Mouse (Mus musculus) limb, embryonic 10.5 days (tissue): ENCODE results near the gene Slc8a3. TPM values are rescaled to one million over a fixed set of nuclear protein-coding genes. Genes with fewer than 3 reads are reported as not detected.

Experiments
- DNase-seq: peaks from one replicate; pipeline ENCODE4 v3.0.0-alpha.2; 2017; ENCODE audit warnings: low spot score
- H3K27ac ChIP-seq: fragments of 300-500 bp; sonication (generic); 2 replicates; pipeline ENCODE4 v1.5.1; 2016; ENCODE audit warnings: mild to moderate bottlenecking
- H3K27me3 ChIP-seq: fragments of 300-500 bp; sonication (generic); 2 replicates; pipeline ENCODE4 v1.6.1; 2016; ENCODE audit warnings: low read depth, mild to moderate bottlenecking; ENCODE audit not compliant: poor library complexity, severe bottlenecking
- H3K36me3 ChIP-seq: fragments of 300-500 bp; sonication (generic); 2 replicates; pipeline ENCODE4 v1.6.1; 2016; ENCODE audit warnings: mild to moderate bottlenecking, moderate library complexity
- H3K4me1 ChIP-seq: fragments of 300-500 bp; sonication (generic); 2 replicates; pipeline ENCODE4 v1.6.1; 2016
- H3K4me3 ChIP-seq: fragments of 300-500 bp; sonication (generic); 2 replicates; pipeline ENCODE4 v1.5.1; 2016; ENCODE audit warnings: mild to moderate bottlenecking, moderate library complexity
- H3K9me3 ChIP-seq: fragments of 300-500 bp; sonication (generic); replicated peaks from 2 replicates; pipeline ENCODE4 v1.6.1; 2016; ENCODE audit warnings: mild to moderate bottlenecking
- WGBS: fragments of 180-500 bp; shearing (Covaris S2); methylation state at CpG from one replicate; pipeline ENCODE4 v1.1.7; 2016; 5-methylcytosine and 5-hydroxymethylcytosine counted together
- polyA plus RNA-seq: library from polyadenylated mRNA; unstranded; fragments of >200 nt; fragmentation: Nextera tagmentation; extraction: Ambion mirVana; gene quantifications from 2 replicates; pipeline ENCODE4 v1.2.1, GENCODE M21; 2016

Gene Slc8a3
- polyA plus RNA-seq, 1 experiment from 2014 or later = 0.75 TPM

- peaks cover 37% of the 10 kb centered on the region for H3K36me3 ChIP-seq
- WGBS = 93% methylated on average over 7 of the region's 7 CpGs
- peaks cover 12% of the 10 kb centered on the region for H3K27me3 ChIP-seq
- H3K4me1 ChIP-seq = peaks cover 21% of the 10 kb centered on the region
- no peak overlapping the region for H3K27ac ChIP-seq
- H3K4me3 ChIP-seq = no peak overlapping the region
- H3K9me3 ChIP-seq = no peaks in the 10 kb centered on the region
- DNase-seq = no peak
Observed at GRCm38 (mm10) chr12:81168031-81168430, 164.9 kb downstream of the Slc8a3 start.

- H3K4me1 ChIP-seq = peaks cover 21% of the 10 kb centered on the region
- H3K9me3 ChIP-seq = no peaks in the 10 kb centered on the region
- peaks cover 29% of the 10 kb centered on the region for H3K36me3 ChIP-seq
- peak overlapping the region; percentile 32 for H3K27ac ChIP-seq
- DNase-seq = no peak
- WGBS = 43% methylated on average over 9 of the region's 9 CpGs
- peaks cover 12% of the 10 kb centered on the region for H3K27me3 ChIP-seq
- no peak overlapping the region for H3K4me3 ChIP-seq
Observed at GRCm38 (mm10) chr12:81167142-81167541, 165.8 kb downstream of the Slc8a3 start.

GRCm38 (mm10) chr12:81166615-81167014 is 166.4 kb downstream of the Slc8a3 start:
- no peak for DNase-seq
- peaks cover 12% of the 10 kb centered on the region for H3K27me3 ChIP-seq
- WGBS = 57% methylated on average over 8 of the region's 8 CpGs
- peaks cover 24% of the 10 kb centered on the region for H3K36me3 ChIP-seq
- H3K4me1 ChIP-seq = peaks cover 21% of the 10 kb centered on the region
- H3K9me3 ChIP-seq = no peaks in the 10 kb centered on the region
- H3K4me3 ChIP-seq = no peak overlapping the region
- H3K27ac ChIP-seq = peak overlapping the region; percentile 61

- Histone ChIP-seq H3K4me1 (peaks cover 21% of the 10 kb centered on the region), H3K36me3 (peaks cover 24% of the 10 kb centered on the region), H3K4me3 (peak overlapping the region; percentile 21), H3K9me3 (no peaks in the 10 kb centered on the region), H3K27ac (peak overlapping the region; percentile 61), H3K27me3 (peaks cover 12% of the 10 kb centered on the region)
- peak; percentile 62 for DNase-seq
- WGBS = 8% methylated on average over 10 of the region's 10 CpGs
Observed at GRCm38 (mm10) chr12:81166092-81166491, 166.9 kb downstream of the Slc8a3 start.

GRCm38 (mm10) chr12:81163566-81163965 is 169.4 kb downstream of the Slc8a3 start:
- H3K27ac ChIP-seq = no peak overlapping the region
- WGBS = 86% methylated on average over 3 of the region's 3 CpGs
- DNase-seq = no peak

GRCm38 (mm10) chr12:81163131-81163530 is 169.8 kb downstream of the Slc8a3 start:
- H3K27ac ChIP-seq = no peak overlapping the region
- peaks cover 14% of the 10 kb centered on the region; the same call in 1 of the 2 replicates for H3K36me3 ChIP-seq
- H3K9me3 ChIP-seq = no peaks in the 10 kb centered on the region
- no peak overlapping the region for H3K4me3 ChIP-seq
- no peak for DNase-seq
- H3K4me1 ChIP-seq = peaks cover 31% of the 10 kb centered on the region
- H3K27me3 ChIP-seq = peaks cover 9% of the 10 kb centered on the region
- WGBS = 87% methylated on average over 3 of the region's 3 CpGs

More at GRCm38 (mm10) chr12:81163566-81163965, 169.4 kb downstream of the Slc8a3 start:
- Histone ChIP-seq H3K4me3 (no peak overlapping the region), H3K36me3 (peaks cover 14% of the 10 kb centered on the region; the same call in 1 of the 2 replicates), H3K27me3 (peaks cover 12% of the 10 kb centered on the region), H3K9me3 (no peaks in the 10 kb centered on the region), H3K4me1 (peaks cover 31% of the 10 kb centered on the region)

GRCm38 (mm10) chr12:81161282-81161681 is 171.7 kb downstream of the Slc8a3 start:
- no peaks in the 10 kb centered on the region for H3K9me3 ChIP-seq
- no peak overlapping the region for H3K27ac ChIP-seq
- peaks cover 20% of the 10 kb centered on the region; the same call in 1 of the 2 replicates for H3K36me3 ChIP-seq
- H3K27me3 ChIP-seq = no peaks in the 10 kb centered on the region
- no peak overlapping the region for H3K4me3 ChIP-seq
- H3K4me1 ChIP-seq = peaks cover 19% of the 10 kb centered on the region
- DNase-seq = no peak
- WGBS = 83% methylated on average over 2 of the region's 2 CpGs

GRCm38 (mm10) chr12:81160831-81161230 is 172.1 kb downstream of the Slc8a3 start:
- DNase-seq = no peak
- no peak overlapping the region for H3K27ac ChIP-seq
- peaks cover 14% of the 10 kb centered on the region for H3K4me1 ChIP-seq
- WGBS = 64% methylated on average over 5 of the region's 5 CpGs
- H3K4me3 ChIP-seq = no peak overlapping the region
- peaks cover 22% of the 10 kb centered on the region; the same call in 1 of the 2 replicates for H3K36me3 ChIP-seq
- H3K9me3 ChIP-seq = no peaks in the 10 kb centered on the region
- no peaks in the 10 kb centered on the region for H3K27me3 ChIP-seq

GRCm38 (mm10) chr12:81160425-81160824 is 172.6 kb downstream of the Slc8a3 start:
- no peaks in the 10 kb centered on the region for H3K9me3 ChIP-seq
- H3K4me3 ChIP-seq = no peak overlapping the region
- no peak overlapping the region for H3K27ac ChIP-seq
- H3K4me1 ChIP-seq = peaks cover 10% of the 10 kb centered on the region
- H3K36me3 ChIP-seq = peaks cover 24% of the 10 kb centered on the region; the same call in 1 of the 2 replicates
- DNase-seq = no peak
- 47% methylated on average over 3 of the region's 3 CpGs for WGBS
- no peaks in the 10 kb centered on the region for H3K27me3 ChIP-seq

GRCm38 (mm10) chr12:81159947-81160346 is 173.0 kb downstream of the Slc8a3 start:
- WGBS = 60% methylated on average over 2 of the region's 2 CpGs

GRCm38 (mm10) chr12:81156841-81157240 is 176.1 kb downstream of the Slc8a3 start:
- 82% methylated on average over 8 of the region's 8 CpGs for WGBS
- H3K4me1 ChIP-seq = peaks cover 9% of the 10 kb centered on the region
- no peak overlapping the region for H3K4me3 ChIP-seq
- no peak overlapping the region for H3K27ac ChIP-seq
- peaks cover 35% of the 10 kb centered on the region for H3K36me3 ChIP-seq
- H3K9me3 ChIP-seq = no peaks in the 10 kb centered on the region
- DNase-seq = no peak
- H3K27me3 ChIP-seq = no peaks in the 10 kb centered on the region

More at GRCm38 (mm10) chr12:81159947-81160346, 173.0 kb downstream of the Slc8a3 start:
- Histone ChIP-seq H3K27ac (no peak overlapping the region), H3K4me1 (peaks cover 9% of the 10 kb centered on the region), H3K9me3 (no peaks in the 10 kb centered on the region), H3K36me3 (peaks cover 24% of the 10 kb centered on the region; the same call in 1 of the 2 replicates), H3K4me3 (no peak overlapping the region), H3K27me3 (no peaks in the 10 kb centered on the region)
- DNase-seq = no peak

GRCm38 (mm10) chr12:81155675-81156074 is 177.3 kb downstream of the Slc8a3 start:
- no peaks in the 10 kb centered on the region for H3K9me3 ChIP-seq
- 92% methylated on average over 6 of the region's 6 CpGs for WGBS
- H3K27ac ChIP-seq = no peak overlapping the region
- H3K27me3 ChIP-seq = no peaks in the 10 kb centered on the region
- H3K36me3 ChIP-seq = peaks cover 35% of the 10 kb centered on the region
- no peak overlapping the region for H3K4me3 ChIP-seq
- peaks cover 8% of the 10 kb centered on the region for H3K4me1 ChIP-seq
- no peak for DNase-seq

- Histone ChIP-seq H3K9me3 (no peaks in the 10 kb centered on the region), H3K27me3 (no peaks in the 10 kb centered on the region), H3K4me3 (no peak overlapping the region), H3K27ac (no peak overlapping the region), H3K4me1 (no peaks in the 10 kb centered on the region), H3K36me3 (peaks cover 27% of the 10 kb centered on the region)
- WGBS = 74% methylated on average over 2 of the region's 2 CpGs
- DNase-seq = no peak
Observed at GRCm38 (mm10) chr12:81152082-81152481, 180.9 kb downstream of the Slc8a3 start.

- no peak overlapping the region for H3K4me3 ChIP-seq
- no peak for DNase-seq
- WGBS = 91% methylated on average over 5 of the region's 5 CpGs
- H3K36me3 ChIP-seq = peaks cover 18% of the 10 kb centered on the region
- H3K4me1 ChIP-seq = no peaks in the 10 kb centered on the region
- H3K27me3 ChIP-seq = no peaks in the 10 kb centered on the region
- no peaks in the 10 kb centered on the region for H3K9me3 ChIP-seq
- H3K27ac ChIP-seq = no peak overlapping the region
Observed at GRCm38 (mm10) chr12:81150917-81151316, 182.1 kb downstream of the Slc8a3 start.
